Mouse (Mus musculus): Measurements from ENCODE around the gene Elmo3.

GRCm38 (mm10) chr8:105318662-105319190, 13.3 kb downstream of the Elmo3 start:
- TF ChIP-seq EP300 (optimal IDR thresholded peaks at IDR 0.05) (no peak), CTCF (IDR thresholded peaks at IDR 0.05; ENCODE audit: low read depth) (no peak)

Measured in stomach, postnatal 0 days (tissue).